Mouse (Mus musculus) G1E (cell line): Measurements from ENCODE around the gene Csnk1g2. TPM values are rescaled to one million over a fixed set of nuclear protein-coding genes. Genes with fewer than 3 reads are reported as not detected.

Source experiments
- ATAC-seq: 2 replicates; pipeline ENCODE4 v1.8.0; 2016; ENCODE audit warnings: mild to moderate bottlenecking; ENCODE audit not compliant: insufficient number of reproducible peaks, poor library complexity, low FRiP score, severe bottlenecking; ENCODE audit errors: extremely low read depth
- DNase-seq: peaks from one replicate; pipeline ENCODE4 v3.0.0; 2012; ENCODE audit warnings: low spot score
- H3K27me3 ChIP-seq: 2 replicates; pipeline ENCODE4 v1.6.1; 2012; ENCODE audit warnings: mild to moderate bottlenecking, low read length, inconsistent platforms; ENCODE audit not compliant: insufficient read depth
- H3K36me3 ChIP-seq: replicated peaks from 2 replicates; pipeline ENCODE3; 2012; ENCODE audit warnings: mild to moderate bottlenecking, inconsistent platforms
- H3K4me1 ChIP-seq: 2 replicates; pipeline ENCODE4 v1.6.1; 2012; ENCODE audit warnings: low read depth, low read length, inconsistent platforms, mixed read lengths; ENCODE audit not compliant: insufficient read depth
- H3K4me3 ChIP-seq: 2 replicates; pipeline ENCODE4 v1.5.1; 2012; ENCODE audit warnings: low read depth, mild to moderate bottlenecking, inconsistent platforms, low read length, moderate library complexity, mixed read lengths
- H3K9me3 ChIP-seq: replicated peaks from 2 replicates; pipeline ENCODE4 v1.6.1; 2012; ENCODE audit warnings: inconsistent platforms
- CTCF ChIP-seq: IDR thresholded peaks from 2 replicates; pipeline ENCODE4 v1.5.1; 2012; ENCODE audit warnings: low read depth, low read length, inconsistent platforms, mixed read lengths
- GATA1 ChIP-seq: IDR thresholded peaks from 2 replicates; pipeline ENCODE4 v1.6.1; 2012; ENCODE audit warnings: borderline replicate concordance, low read length, inconsistent platforms, mixed read lengths
- GATA2 ChIP-seq: IDR thresholded peaks from 2 replicates; pipeline ENCODE4 v1.6.1; 2012; ENCODE audit warnings: low read depth, low read length, inconsistent platforms, borderline replicate concordance
- POLR2AphosphoS5 ChIP-seq: IDR thresholded peaks from 2 replicates; pipeline ENCODE4 v1.6.1; 2012; ENCODE audit warnings: low read depth, low read length, inconsistent platforms; ENCODE audit not compliant: insufficient replicate concordance
- TAL1 ChIP-seq: conservative IDR thresholded peaks from 2 replicates; pipeline ENCODE4 v1.6.1; 2012; ENCODE audit warnings: low read depth, low read length, inconsistent platforms, mixed read lengths
- polyA plus RNA-seq: library from polyadenylated mRNA; stranded (reverse); fragments of >175 nt; gene quantifications from 2 replicates; pipeline ENCODE4 v1.2.3, GENCODE M21; 2012
- total RNA-seq, 2 experiments: library from RNA; stranded (forward) in 1 of 2; stranded (reverse) in 1 of 2; fragments of 200-1000 nt in 1 of 2; fragments of >200 nt in 1 of 2; fragmentation: Nextera tagmentation in 1 of 2; gene quantifications; 2 replicates each; pipeline ENCODE4 v1.2.3; 2014 to 2017

Csnk1g2 gene
- total and polyA plus RNA-seq, 3 experiments, result 110 to 470 (median 189) TPM

GRCm38 (mm10) chr10:80665981-80666733 is 43.5 kb downstream of the Csnk1g2 start:
- ATAC-seq, result no peak
- H3K36me3 ChIP-seq, result peaks cover 62% of the 10 kb centered on the region
- TF ChIP-seq GATA1 (no peak), GATA2 (no peak), TAL1 (no peak), POLR2AphosphoS5 (no peak), CTCF (no peak)
- no peak for DNase-seq
- H3K27me3 ChIP-seq, result no peaks in the 10 kb centered on the region; the same call in 1 of the 2 replicates
- H3K4me1 ChIP-seq, result peaks cover 92% of the 10 kb centered on the region
- peak overlapping the region; percentile 34; the same call in 1 of the 2 replicates for H3K4me3 ChIP-seq
- H3K9me3 ChIP-seq, result no peaks in the 10 kb centered on the region

GRCm38 (mm10) chr10:80666837-80667412 is 44.3 kb downstream of the Csnk1g2 start:
- Histone ChIP-seq H3K4me3 (peak overlapping the region; percentile 13; the same call in 1 of the 2 replicates), H3K36me3 (peaks cover 70% of the 10 kb centered on the region), H3K4me1 (peaks cover 97% of the 10 kb centered on the region), H3K9me3 (no peaks in the 10 kb centered on the region), H3K27me3 (no peaks in the 10 kb centered on the region; the same call in 1 of the 2 replicates)
- no peak for ATAC-seq
- no peak for DNase-seq
- TF ChIP-seq GATA1 (no peak), CTCF (no peak), TAL1 (no peak), GATA2 (no peak), POLR2AphosphoS5 (no peak)

GRCm38 (mm10) chr10:80668614-80669013 is 46.0 kb downstream of the Csnk1g2 start:
- Histone ChIP-seq H3K9me3 (no peaks in the 10 kb centered on the region), H3K36me3 (peaks cover 87% of the 10 kb centered on the region), H3K27me3 (no peaks in the 10 kb centered on the region; the same call in 1 of the 2 replicates), H3K4me3 (peak overlapping the region; percentile 20; the same call in 1 of the 2 replicates), H3K4me1 (peaks cover 100% of the 10 kb centered on the region)
- DNase-seq (no peak), ATAC-seq (no peak)
- no peak for TF ChIP-seq CTCF
- TF ChIP-seq TAL1, result no peak
- no peak for TF ChIP-seq GATA2
- TF ChIP-seq GATA1, result no peak
- TF ChIP-seq POLR2AphosphoS5, result no peak

- Histone ChIP-seq H3K4me1 (peaks cover 100% of the 10 kb centered on the region), H3K9me3 (no peaks in the 10 kb centered on the region), H3K4me3 (no peak overlapping the region; the same call in 1 of the 2 replicates), H3K27me3 (no peaks in the 10 kb centered on the region; the same call in 1 of the 2 replicates), H3K36me3 (peaks cover 91% of the 10 kb centered on the region)
- TF ChIP-seq GATA2 (no peak), GATA1 (no peak), POLR2AphosphoS5 (no peak), CTCF (no peak), TAL1 (no peak)
- ATAC-seq (no peak), DNase-seq (no peak)
Observed at GRCm38 (mm10) chr10:80669018-80669417, 46.4 kb downstream of the Csnk1g2 start.

GRCm38 (mm10) chr10:80669737-80670485 is 47.3 kb downstream of the Csnk1g2 start:
- Histone ChIP-seq H3K9me3 (no peaks in the 10 kb centered on the region), H3K4me1 (peaks cover 100% of the 10 kb centered on the region), H3K27me3 (no peaks in the 10 kb centered on the region; the same call in 1 of the 2 replicates), H3K4me3 (no peak overlapping the region; the same call in 1 of the 2 replicates), H3K36me3 (peaks cover 100% of the 10 kb centered on the region)
- ATAC-seq (no peak), DNase-seq (no peak)
- TF ChIP-seq GATA1 (no peak), POLR2AphosphoS5 (no peak), GATA2 (no peak), TAL1 (no peak), CTCF (no peak)

GRCm38 (mm10) chr10:80670531-80670930 is 47.9 kb downstream of the Csnk1g2 start:
- DNase-seq (no peak), ATAC-seq (no peak)
- H3K4me1 ChIP-seq, result peaks cover 100% of the 10 kb centered on the region
- TF ChIP-seq TAL1, result no peak
- TF ChIP-seq GATA1, result no peak
- TF ChIP-seq GATA2, result no peak
- no peak for TF ChIP-seq CTCF
- TF ChIP-seq POLR2AphosphoS5, result no peak
- no peaks in the 10 kb centered on the region for H3K9me3 ChIP-seq
- H3K27me3 ChIP-seq, result no peaks in the 10 kb centered on the region; the same call in 1 of the 2 replicates
- H3K36me3 ChIP-seq, result peaks cover 96% of the 10 kb centered on the region
- no peak overlapping the region for H3K4me3 ChIP-seq
